Mouse (Mus musculus) liver, embryonic 16.5 days (tissue): ENCODE measurements at regions not wholly inside any gene's neighbourhood (a gene's known extent, or its start where the extent isn't known, plus 50 kb on each side); places are given as distances from the start of the nearest gene placed in this dataset.

Experiments used
- ATAC-seq: fragments of 200-750 bp; cut with Nextera tagmentation; 2 replicates; pipeline ENCODE4 v1.8.0; 2017; ENCODE audit warnings: low read depth, mild to moderate bottlenecking, moderate number of reproducible peaks, moderate library complexity
- H3K27ac ChIP-seq: fragments of 300-500 bp; sonication (generic); 2 replicates; pipeline ENCODE4 v1.5.1; 2014; ENCODE audit warnings: mild to moderate bottlenecking, low read length
- H3K27me3 ChIP-seq: fragments of 300-500 bp; sonication (generic); 2 replicates; pipeline ENCODE4 v1.6.1; 2014; ENCODE audit warnings: low read depth, low read length, mixed read lengths; ENCODE audit not compliant: control insufficient read depth, insufficient read depth
- H3K36me3 ChIP-seq: fragments of 300-500 bp; sonication (generic); 2 replicates; pipeline ENCODE4 v1.6.1; 2014; ENCODE audit warnings: mild to moderate bottlenecking; ENCODE audit not compliant: control insufficient read depth, insufficient read depth
- H3K4me1 ChIP-seq: fragments of 300-500 bp; sonication (generic); 2 replicates; pipeline ENCODE4 v1.6.1; 2014; ENCODE audit warnings: low read depth, low read length, mixed read lengths; ENCODE audit not compliant: control insufficient read depth
- H3K4me2 ChIP-seq: fragments of 300-500 bp; sonication (generic); 2 replicates; pipeline ENCODE4 v1.6.1; 2014; ENCODE audit warnings: low read depth, low read length, mixed read lengths
- H3K4me3 ChIP-seq: fragments of 300-500 bp; sonication (generic); 2 replicates; pipeline ENCODE4 v1.5.1; 2014; ENCODE audit warnings: low read depth, mild to moderate bottlenecking, low read length
- H3K9ac ChIP-seq: fragments of 300-500 bp; sonication (generic); 2 replicates; pipeline ENCODE4 v1.6.1; 2014; ENCODE audit warnings: low read depth, low read length
- H3K9me3 ChIP-seq: fragments of 300-500 bp; sonication (generic); replicated peaks from 2 replicates; pipeline ENCODE4 v1.6.1; 2016; ENCODE audit warnings: low read length; ENCODE audit not compliant: control insufficient read depth
- WGBS: fragments of 180-500 bp; shearing (Covaris S2); extraction: QIAGEN DNeasy Blood & Tissue Kit; methylation state at CpG from one replicate; pipeline ENCODE4 v1.1.7; 2014; ENCODE audit not compliant: insufficient replicate concordance; 5-methylcytosine and 5-hydroxymethylcytosine counted together

- WGBS: 62% methylated on average over 8 of the region's 8 CpGs
- Histone ChIP-seq H3K4me2 (no peak overlapping the region), H3K4me1 (no peaks in the 10 kb centered on the region), H3K27me3 (no peaks in the 10 kb centered on the region), H3K9ac (no peak overlapping the region), H3K36me3 (no peaks in the 10 kb centered on the region), H3K4me3 (no peak overlapping the region), H3K9me3 (no peaks in the 10 kb centered on the region), H3K27ac (no peak overlapping the region)
- ATAC-seq: no peak
These were observed 324.4 kb downstream of the Chl1 start for GRCm38 (mm10) chr6:103834726-103835229.

DNA sequence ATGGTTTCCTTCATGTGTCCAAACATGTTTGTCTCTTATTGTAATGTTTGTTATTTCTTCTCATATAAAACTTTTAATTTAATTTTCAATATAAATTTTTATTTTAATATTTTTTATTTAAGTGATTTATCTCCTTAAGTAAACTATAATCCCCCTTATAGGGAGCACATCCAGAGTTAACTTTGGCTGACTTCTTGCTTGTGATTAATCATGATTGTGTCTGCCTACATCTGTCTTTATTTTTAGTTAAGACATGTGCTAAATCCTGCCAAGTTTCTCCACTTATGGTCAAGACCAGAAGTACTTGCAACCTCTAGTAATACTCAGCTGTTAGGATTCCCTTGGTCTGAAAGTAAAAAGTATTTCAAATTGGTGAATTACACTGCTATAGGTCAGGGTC lies 349.4 kb downstream of the Chl1 start:
- H3K4me2 ChIP-seq: no peak overlapping the region
- H3K4me3 ChIP-seq: no peak overlapping the region
- H3K9me3 ChIP-seq: no peaks in the 10 kb centered on the region
- no peak overlapping the region for H3K27ac ChIP-seq
- no peaks in the 10 kb centered on the region for H3K27me3 ChIP-seq
- no peak for ATAC-seq
- H3K9ac ChIP-seq: no peak overlapping the region
- no peaks in the 10 kb centered on the region for H3K36me3 ChIP-seq
- no peaks in the 10 kb centered on the region for H3K4me1 ChIP-seq

- H3K4me1 ChIP-seq: no peaks in the 10 kb centered on the region
- ATAC-seq: no peak
- H3K9ac ChIP-seq: no peak overlapping the region
- no peaks in the 10 kb centered on the region for H3K27me3 ChIP-seq
- H3K9me3 ChIP-seq: no peaks in the 10 kb centered on the region; the same call in 1 of the 2 replicates
- no peak overlapping the region for H3K4me2 ChIP-seq
- no peak overlapping the region for H3K4me3 ChIP-seq
- H3K27ac ChIP-seq: no peak overlapping the region
- no peaks in the 10 kb centered on the region for H3K36me3 ChIP-seq
- 65% methylated on average over 3 of the region's 3 CpGs for WGBS
These were observed 383.1 kb downstream of the Chl1 start for GRCm38 (mm10) chr6:103893455-103893854.

- Histone ChIP-seq H3K9ac (no peak overlapping the region), H3K36me3 (no peaks in the 10 kb centered on the region), H3K4me2 (no peak overlapping the region), H3K27me3 (no peaks in the 10 kb centered on the region), H3K4me3 (no peak overlapping the region), H3K9me3 (no peaks in the 10 kb centered on the region), H3K27ac (no peak overlapping the region), H3K4me1 (no peaks in the 10 kb centered on the region)
- WGBS: 62% methylated on average over 1 of the region's 1 CpGs
- no peak for ATAC-seq
These were observed 414.1 kb downstream of the Chl1 start for GRCm38 (mm10) chr6:103924504-103924903.

DNA sequence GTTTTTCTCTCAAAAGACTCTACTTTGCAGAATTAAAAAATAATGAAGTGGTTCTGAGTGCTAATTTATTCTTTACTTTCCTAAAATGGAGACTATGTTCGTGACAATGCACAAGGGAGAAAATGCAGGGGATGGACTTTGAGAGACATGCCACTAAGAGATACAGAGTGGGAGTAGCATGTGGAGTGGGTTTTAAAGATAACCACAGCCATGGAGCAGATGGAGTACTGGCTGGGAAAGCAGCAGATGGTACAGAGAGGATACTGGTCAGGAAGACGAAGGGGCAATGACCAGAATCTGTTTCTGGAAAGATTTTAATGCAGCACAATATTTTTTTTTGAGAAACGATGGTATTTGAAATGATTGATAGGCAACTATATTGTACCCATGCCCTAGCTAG lies 416.7 kb downstream of the Chl1 start:
- H3K27me3 ChIP-seq: no peaks in the 10 kb centered on the region
- 55% methylated on average over 3 of the region's 3 CpGs for WGBS

DNA sequence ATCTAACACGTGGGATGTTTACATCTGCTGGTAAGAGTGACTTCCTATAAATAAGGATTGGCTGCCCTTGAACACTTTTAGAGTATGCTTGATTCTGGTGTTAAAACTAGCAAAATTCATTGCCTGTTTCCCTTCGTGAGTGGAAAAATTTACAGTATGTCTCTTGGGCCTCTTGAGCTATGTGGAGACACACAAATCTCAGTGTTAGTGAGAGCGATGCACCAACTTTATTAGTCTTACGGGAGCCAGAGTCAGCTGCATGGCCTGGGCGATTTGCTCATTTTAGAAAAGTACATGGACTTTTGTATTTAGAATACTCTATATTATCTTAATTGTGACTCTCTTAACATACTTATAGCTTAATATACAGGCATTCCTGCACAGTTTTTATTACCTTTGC lies 430.0 kb downstream of the Chl1 start:
- no peak overlapping the region for H3K27ac ChIP-seq
- H3K4me3 ChIP-seq: no peak overlapping the region
- 59% methylated on average over 5 of the region's 5 CpGs for WGBS
- no peak for ATAC-seq
- H3K4me1 ChIP-seq: no peaks in the 10 kb centered on the region
- no peaks in the 10 kb centered on the region for H3K9me3 ChIP-seq
- no peaks in the 10 kb centered on the region for H3K36me3 ChIP-seq
- no peak overlapping the region for H3K4me2 ChIP-seq
- H3K9ac ChIP-seq: no peak overlapping the region
- H3K27me3 ChIP-seq: no peaks in the 10 kb centered on the region

More for the DNA sequence above, 416.7 kb downstream of the Chl1 start:
- Histone ChIP-seq H3K27ac (no peak overlapping the region), H3K9ac (no peak overlapping the region), H3K36me3 (no peaks in the 10 kb centered on the region), H3K9me3 (no peaks in the 10 kb centered on the region), H3K4me2 (no peak overlapping the region), H3K4me1 (no peaks in the 10 kb centered on the region), H3K4me3 (no peak overlapping the region)
- no peak for ATAC-seq

GRCm38 (mm10) chr6:103944361-103944760 lies 434.0 kb downstream of the Chl1 start:
- no peaks in the 10 kb centered on the region for H3K9me3 ChIP-seq
- ATAC-seq: no peak
- H3K4me2 ChIP-seq: no peak overlapping the region
- no peaks in the 10 kb centered on the region for H3K4me1 ChIP-seq
- no peaks in the 10 kb centered on the region for H3K27me3 ChIP-seq
- H3K4me3 ChIP-seq: no peak overlapping the region
- WGBS: 50% methylated on average over 2 of the region's 2 CpGs
- no peaks in the 10 kb centered on the region for H3K36me3 ChIP-seq
- no peak overlapping the region for H3K27ac ChIP-seq
- no peak overlapping the region for H3K9ac ChIP-seq

DNA sequence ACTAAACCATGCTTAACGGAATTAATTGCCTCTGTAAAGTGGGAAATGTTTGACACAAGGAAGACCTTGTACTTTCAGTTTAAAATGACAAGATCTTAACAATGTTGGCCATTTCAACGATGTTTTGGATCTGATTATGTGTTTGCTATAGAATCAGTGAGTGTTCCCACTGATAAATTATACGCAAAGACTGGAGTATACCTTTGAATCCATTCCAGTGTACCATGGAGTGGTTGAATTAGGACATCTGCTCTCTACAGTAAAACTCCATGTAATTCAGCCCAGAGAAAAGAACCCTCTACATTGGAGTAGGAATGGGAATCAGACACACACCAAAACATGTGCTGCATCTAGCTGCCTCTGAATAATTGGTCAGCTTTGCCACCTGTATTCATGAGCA lies 437.1 kb downstream of the Chl1 start:
- 53% methylated on average over 3 of the region's 3 CpGs for WGBS
- H3K9me3 ChIP-seq: no peaks in the 10 kb centered on the region
- no peaks in the 10 kb centered on the region for H3K36me3 ChIP-seq
- no peak overlapping the region for H3K4me2 ChIP-seq
- no peaks in the 10 kb centered on the region for H3K27me3 ChIP-seq
- no peak overlapping the region for H3K9ac ChIP-seq
- no peak overlapping the region for H3K4me3 ChIP-seq
- ATAC-seq: no peak
- H3K4me1 ChIP-seq: no peaks in the 10 kb centered on the region
- H3K27ac ChIP-seq: no peak overlapping the region

DNA sequence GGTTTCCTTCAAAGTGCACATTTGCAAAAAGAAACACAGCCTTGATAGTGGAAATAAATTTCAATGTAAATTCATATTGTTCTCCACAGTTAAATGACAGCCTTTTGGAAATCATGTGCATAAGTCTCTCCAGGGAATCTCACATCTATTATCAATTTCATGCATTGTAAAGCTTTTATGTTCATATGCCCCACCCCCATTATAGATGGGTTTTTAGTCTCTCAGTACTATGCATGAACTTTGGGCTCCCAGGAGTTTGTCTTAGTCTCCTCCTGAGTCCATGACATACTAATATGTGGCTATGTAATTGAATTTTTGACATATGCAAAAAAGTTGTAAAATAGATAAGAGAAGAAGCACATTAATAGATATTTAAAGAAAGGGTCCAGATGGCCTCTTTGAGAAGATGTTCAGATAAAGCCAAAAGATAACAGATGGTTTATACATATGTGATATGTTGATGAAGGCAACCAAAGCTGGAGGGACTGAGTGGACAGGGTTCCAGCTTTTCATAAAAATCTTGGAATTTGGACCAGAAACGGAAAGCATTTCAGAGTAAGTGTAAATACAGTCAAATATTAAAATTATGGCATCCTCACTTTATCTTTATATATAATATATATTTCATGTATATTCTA lies 442.9 kb downstream of the Chl1 start:
- 53% methylated on average over 1 of the region's 1 CpGs for WGBS
- Histone ChIP-seq H3K4me2 (no peak overlapping the region), H3K27ac (no peak overlapping the region), H3K9me3 (no peaks in the 10 kb centered on the region), H3K9ac (no peak overlapping the region), H3K36me3 (no peaks in the 10 kb centered on the region), H3K27me3 (no peaks in the 10 kb centered on the region), H3K4me3 (no peak overlapping the region), H3K4me1 (no peaks in the 10 kb centered on the region)
- ATAC-seq: no peak
